Mouse (Mus musculus): ENCODE data around the gene Dnah3.

GRCm38 (mm10) chr7:120104975-120105374 lies 9.9 kb upstream of the Dnah3 start:
- TF ChIP-seq POLR2A (IDR thresholded peaks at IDR 0.05; ENCODE audit: low read depth, low read length) (no peak), CTCF (IDR thresholded peaks at IDR 0.05; ENCODE audit: extremely low read depth, insufficient read depth, insufficient read length, insufficient replicate concordance) (no peak)

All from spleen, adult 2 months (tissue).